Mouse (Mus musculus): ENCODE results near the gene Vmn1r208.
"Not testable (repeated sequence)": the region's sequence is repeated elsewhere in the genome, so short reads cannot be mapped to it uniquely, and the experiment has no call there.

The Vmn1r208 gene

DNA sequence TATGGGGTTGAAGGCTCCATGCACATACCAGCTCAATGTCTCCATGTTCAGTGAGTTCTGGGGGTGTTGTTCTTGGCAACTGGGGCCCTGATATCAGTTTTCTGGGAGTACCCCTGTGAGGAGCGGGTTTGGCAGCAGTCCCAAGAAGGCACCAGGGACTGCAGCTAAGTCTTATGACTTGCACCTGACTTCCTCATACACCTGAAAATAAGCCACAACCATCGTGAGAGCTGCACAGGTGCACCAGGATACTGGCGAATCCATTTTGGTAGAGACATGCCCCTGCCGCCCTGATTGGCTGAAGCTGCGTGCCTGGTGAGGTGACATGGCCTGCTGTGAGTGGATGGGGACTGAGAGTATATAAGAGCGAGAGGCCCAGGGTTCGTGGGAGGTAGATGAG lies at the start of gene Vmn1r208:
TSS of gene Vmn1r208 (minus strand) at position 101 of the 400 bp plus-strand sequence.
- in situ Hi-C loops (cut with MboI, MseI) = loop anchor here (5.0 kb wide), 1 partner anchor 80 kb away; no protein-coding TSS in a partner anchor

DNA sequence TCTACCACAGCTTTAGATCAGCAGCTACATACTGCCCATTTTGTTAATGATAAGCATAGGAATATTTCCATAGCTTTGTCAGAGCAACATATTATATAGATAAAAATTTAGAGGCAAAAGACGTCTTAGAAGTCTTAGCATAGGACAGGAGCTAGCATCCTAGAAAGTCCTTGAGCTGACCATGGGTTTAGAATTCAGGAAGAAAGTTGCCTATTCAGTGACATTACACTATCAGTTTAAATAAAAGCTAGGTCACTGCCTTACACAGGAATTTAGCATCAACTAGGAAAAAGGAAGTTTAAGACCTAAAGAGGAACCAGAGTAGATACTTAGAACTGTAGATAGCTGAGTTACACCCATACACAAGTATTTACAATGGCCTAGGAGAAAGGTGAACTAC lies 44.4 kb upstream of the Vmn1r208 start:
- in situ Hi-C loops (cut with MboI, MseI) = loop anchor here in 1 of 2 experiments (5.0 kb wide), 1 partner anchor 54 kb away; no protein-coding TSS in a partner anchor

DNA sequence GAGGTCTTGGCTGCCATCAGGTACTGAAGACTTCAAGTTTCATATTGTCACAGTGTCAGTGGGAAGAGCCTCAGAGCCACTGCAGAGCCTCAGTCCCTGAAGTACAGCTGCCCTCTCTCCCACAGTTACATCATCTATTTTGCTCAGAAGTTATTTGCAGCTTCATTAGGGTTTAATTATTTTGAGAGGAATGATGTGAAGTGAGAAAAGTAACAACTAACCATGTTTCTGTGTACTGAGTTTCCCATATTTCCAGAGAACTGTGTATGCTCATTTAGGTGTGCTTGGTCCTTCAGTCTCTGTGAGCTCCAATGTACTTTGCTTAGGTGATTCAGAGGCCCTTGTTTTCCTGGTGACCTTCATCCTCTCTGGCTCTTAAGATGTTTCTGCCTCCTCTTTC lies 32.4 kb upstream of the Vmn1r208 start, which contains the start of gene Vmn1r209:
TSS of gene Vmn1r209 (minus strand) at position 101 of the 400 bp plus-strand sequence.
- in situ Hi-C loops (cut with MboI, MseI) = not testable (repeated sequence)

DNA sequence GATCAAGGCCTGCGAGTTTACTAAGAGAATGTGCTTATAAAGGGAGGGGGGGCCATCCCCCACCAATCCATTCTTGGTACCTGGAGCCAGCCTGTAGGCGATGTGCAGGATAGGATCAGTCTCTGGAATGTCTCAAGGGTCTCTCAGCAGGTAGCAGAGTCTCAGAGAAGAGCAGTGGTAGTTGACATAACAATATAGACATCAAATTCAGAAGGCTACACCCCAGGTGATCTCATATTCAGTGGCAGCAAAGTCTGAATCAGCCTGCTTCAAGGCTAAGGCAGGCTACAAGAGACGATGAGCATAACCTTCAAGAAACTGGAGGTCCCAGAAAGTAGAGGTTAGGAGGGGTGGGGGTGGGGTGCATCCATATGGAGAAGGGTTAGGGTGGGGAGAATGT lies 10.9 kb upstream of the Vmn1r208 start:
- in situ Hi-C loops (cut with MboI, MseI) = not testable (repeated sequence)

DNA sequence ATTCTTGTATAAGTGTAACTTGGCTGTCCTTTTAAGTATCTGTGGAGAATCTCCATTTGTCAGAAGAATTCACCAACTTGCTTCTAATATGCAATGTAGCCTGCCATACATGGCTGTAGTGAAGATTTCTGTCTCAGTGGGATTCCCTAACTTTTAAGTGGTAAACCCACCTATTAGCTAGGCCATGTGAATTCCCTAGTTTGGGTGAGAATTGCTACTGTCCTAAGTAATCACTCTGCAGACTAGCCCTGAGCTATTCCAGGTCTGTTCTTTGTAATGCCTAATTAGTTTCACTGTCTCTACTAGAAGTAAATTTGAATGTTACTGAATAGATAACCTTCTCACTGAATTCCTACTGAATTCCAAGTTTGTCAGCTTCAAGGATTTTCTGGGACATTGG lies 7.0 kb upstream of the Vmn1r208 start:
- in situ Hi-C loops (cut with MboI, MseI) = not testable (repeated sequence)

DNA sequence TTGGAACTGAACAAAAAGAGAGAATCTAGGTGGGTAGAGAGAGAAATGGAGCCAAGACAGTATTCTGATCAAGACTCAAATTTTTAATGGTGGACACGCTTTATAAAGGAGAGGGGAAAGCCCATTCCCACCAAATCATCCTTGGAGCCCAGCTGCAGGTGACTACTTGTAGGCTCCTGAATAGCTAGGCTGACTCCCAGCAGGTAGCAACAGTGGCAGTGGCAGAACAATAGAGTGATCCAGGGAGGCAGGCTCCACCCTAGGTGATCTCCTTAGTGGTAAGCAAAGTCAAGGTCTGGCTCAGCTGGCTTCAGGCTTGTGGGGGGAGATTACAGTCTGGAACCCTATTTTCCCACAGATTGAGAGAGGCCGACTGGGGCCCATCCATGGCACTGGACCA lies 5.6 kb downstream of the Vmn1r208 start:
- in situ Hi-C loops (cut with MboI, MseI) = not testable (repeated sequence)

DNA sequence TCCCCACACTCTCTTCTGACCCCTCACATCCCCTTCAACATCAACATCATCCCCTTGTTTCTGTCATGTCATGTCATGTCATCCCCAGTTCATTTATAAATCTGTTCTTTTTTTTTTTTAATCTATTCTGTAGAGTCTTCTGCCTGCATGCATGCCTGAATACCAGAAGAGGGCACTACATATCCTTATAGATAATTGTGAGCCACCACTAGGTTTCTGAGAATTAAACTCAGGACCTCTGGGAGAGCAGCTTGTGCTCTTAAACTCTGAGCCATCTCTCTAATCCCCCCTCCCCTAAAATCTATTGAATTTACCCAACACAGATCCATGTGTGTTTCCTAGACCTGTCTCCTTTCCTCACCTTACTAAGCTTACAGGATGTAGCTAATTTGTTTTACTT lies 29.7 kb downstream of the Vmn1r208 start:
- in situ Hi-C loops (cut with MboI, MseI) = no loop called here

DNA sequence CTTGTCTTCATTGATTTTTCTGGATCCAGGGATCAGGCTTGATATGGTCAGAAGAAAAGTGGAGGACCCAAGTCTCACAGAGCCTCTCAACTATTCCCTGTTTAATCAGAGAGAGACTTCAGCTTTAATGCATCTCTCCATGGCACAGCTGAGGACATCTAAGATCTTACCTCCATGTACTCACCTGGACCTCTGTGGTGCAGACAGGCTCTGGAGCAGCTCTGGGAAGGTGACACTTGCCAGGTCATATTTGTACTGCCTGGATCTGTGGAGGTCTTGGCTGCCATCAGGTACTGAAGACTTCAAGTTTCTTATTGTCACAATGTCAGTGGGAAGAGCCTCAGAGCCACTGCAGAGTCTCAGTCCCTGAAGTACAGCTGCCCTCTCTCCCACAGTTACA lies 47.7 kb downstream of the Vmn1r208 start, which contains the start of gene Vmn1r207-ps:
TSS of gene Vmn1r207-ps (minus strand) at position 101 of the 400 bp plus-strand sequence.
- in situ Hi-C loops (cut with MboI, MseI) = not testable (repeated sequence)

Data from T-helper 17 cell (primary cell).